Mouse (Mus musculus): Measurements from ENCODE around the gene Oxct2a. TPM values are rescaled to one million over a fixed set of nuclear protein-coding genes. Genes with fewer than 3 reads are reported as not detected.
A peak's percentile ranks its signal among the peaks of the same experiment; 100 is the strongest.
"Not testable (repeated sequence)": the region's sequence is repeated elsewhere in the genome, so short reads cannot be mapped to it uniquely, and the experiment has no call there.

Oxct2a gene
- polyA plus RNA-seq, 1 experiment from 2014 or later = not detected

DNA sequence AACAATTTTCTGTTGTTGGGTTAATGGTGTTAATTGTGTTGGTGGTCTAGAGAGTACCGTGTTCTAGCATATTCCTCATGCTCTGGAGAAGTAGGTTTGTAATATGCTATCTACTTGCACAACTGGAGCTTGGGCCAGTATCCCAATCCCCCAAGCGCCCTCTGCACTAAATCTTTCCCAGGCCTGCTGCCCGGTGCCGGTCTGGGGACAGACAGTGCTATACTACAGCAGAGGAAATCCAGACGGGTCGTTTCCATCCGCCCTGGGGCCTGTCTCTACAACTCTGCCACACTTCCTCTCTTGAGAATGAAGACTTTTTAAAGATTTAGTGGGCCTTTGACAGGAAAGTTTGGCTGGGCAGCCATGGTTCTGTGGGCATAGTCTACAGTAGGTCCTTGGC lies 30.4 kb downstream of the Oxct2a start:
- Histone ChIP-seq H3K9me3 (no peaks in the 10 kb centered on the region), H3K9ac (no peak overlapping the region), H3K36me3 (peaks cover 80% of the 10 kb centered on the region), H3K4me1 (no peaks in the 10 kb centered on the region), H3K4me3 (replicated peaks) (no peak overlapping the region), H3K27ac (no peak overlapping the region), H3K4me2 (no peak overlapping the region), H3K27me3 (replicated peaks) (no peaks in the 10 kb centered on the region)
- ATAC-seq (ENCODE audit: insufficient read depth, low FRiP score, low read depth) = no peak
- WGBS = 81% methylated on average over 7 of the region's 7 CpGs

DNA sequence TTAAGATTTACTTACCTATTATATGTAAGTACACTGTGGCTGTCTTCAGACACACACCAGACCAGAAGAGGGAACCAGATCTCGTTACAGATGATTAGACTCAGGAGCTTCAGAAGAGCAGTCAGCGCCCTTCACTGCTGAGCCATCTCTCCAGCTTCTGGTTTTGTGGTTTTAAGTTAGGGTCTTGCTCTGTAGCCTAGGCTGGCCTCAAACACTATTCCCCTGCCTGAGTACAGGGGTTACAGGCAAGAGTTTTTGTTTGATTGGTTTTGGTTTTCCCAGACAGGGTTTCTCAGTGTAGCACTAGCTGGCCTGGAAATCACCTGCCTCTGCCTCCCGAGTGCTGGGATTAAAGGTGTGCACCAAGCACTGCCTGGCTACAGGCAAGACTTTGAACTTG lies 31.0 kb downstream of the Oxct2a start:
- H3K27ac ChIP-seq = no peak overlapping the region
- H3K4me3 ChIP-seq (replicated peaks) = no peak overlapping the region
- WGBS = 86% methylated on average over 3 of the region's 3 CpGs
- ATAC-seq (ENCODE audit: insufficient read depth, low FRiP score, low read depth) = no peak
- peaks cover 82% of the 10 kb centered on the region for H3K36me3 ChIP-seq
- no peak overlapping the region for H3K9ac ChIP-seq
- H3K4me2 ChIP-seq = no peak overlapping the region
- no peaks in the 10 kb centered on the region for H3K4me1 ChIP-seq
- no peaks in the 10 kb centered on the region for H3K9me3 ChIP-seq
- no peaks in the 10 kb centered on the region for H3K27me3 ChIP-seq (replicated peaks)

DNA sequence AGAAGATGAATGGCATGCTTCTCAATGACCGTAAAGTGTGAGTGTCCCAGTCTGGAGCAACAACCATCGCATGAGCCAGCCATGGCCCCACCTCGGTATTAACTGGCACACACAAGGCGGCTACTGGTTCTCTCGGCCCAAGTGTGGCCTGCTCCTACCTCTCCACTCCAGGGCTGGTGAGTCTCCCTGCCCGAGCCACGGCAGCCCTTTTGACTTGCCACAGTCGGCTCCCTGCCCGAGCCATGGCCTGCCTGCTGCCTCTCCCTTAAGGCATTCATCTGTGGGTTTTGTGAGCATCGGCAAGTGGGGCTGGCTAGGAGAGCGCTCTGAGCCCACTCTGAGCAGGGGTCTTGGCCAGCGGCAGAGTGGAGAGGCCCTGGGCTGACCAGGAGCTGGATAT lies 34.4 kb downstream of the Oxct2a start:
- peaks cover 62% of the 10 kb centered on the region for H3K36me3 ChIP-seq
- no peak overlapping the region for H3K27ac ChIP-seq
- no peak overlapping the region for H3K4me2 ChIP-seq
- H3K27me3 ChIP-seq (replicated peaks) = no peaks in the 10 kb centered on the region
- H3K4me3 ChIP-seq (replicated peaks) = no peak overlapping the region
- H3K9ac ChIP-seq = no peak overlapping the region
- 88% methylated on average over 12 of the region's 12 CpGs for WGBS
- ATAC-seq (ENCODE audit: insufficient read depth, low FRiP score, low read depth) = no peak
- no peaks in the 10 kb centered on the region for H3K9me3 ChIP-seq
- H3K4me1 ChIP-seq = peaks cover 20% of the 10 kb centered on the region

DNA sequence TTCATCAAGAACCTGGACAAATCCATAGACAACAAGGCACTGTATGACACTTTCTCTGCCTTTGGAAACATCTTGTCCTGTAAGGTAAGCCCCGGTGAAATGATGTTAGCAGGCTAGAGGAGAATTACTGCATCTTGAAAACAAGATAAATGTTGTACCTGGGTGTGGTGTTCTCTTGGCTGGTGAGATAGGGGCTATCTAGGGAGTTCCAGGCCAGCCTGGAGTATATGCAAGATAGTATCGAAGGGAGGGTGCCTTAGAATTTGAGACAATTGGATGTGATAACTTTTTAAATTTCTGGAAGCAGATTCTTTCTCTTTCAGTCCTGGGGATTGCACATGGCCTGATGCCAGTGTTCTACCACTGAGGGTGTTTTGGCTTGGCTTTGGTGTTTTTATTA lies 36.6 kb downstream of the Oxct2a start:
- Histone ChIP-seq H3K4me1 (peaks cover 24% of the 10 kb centered on the region), H3K27me3 (replicated peaks) (no peaks in the 10 kb centered on the region), H3K4me2 (no peak overlapping the region), H3K27ac (no peak overlapping the region), H3K36me3 (peaks cover 44% of the 10 kb centered on the region), H3K9me3 (no peaks in the 10 kb centered on the region), H3K9ac (no peak overlapping the region), H3K4me3 (replicated peaks) (no peak overlapping the region)
- peak; percentile 48; the same call in 1 of the 2 replicates for ATAC-seq (ENCODE audit: insufficient read depth, low FRiP score, low read depth)
- whole genome bisulfite sequencing = 85% methylated on average over 2 of the region's 2 CpGs

DNA sequence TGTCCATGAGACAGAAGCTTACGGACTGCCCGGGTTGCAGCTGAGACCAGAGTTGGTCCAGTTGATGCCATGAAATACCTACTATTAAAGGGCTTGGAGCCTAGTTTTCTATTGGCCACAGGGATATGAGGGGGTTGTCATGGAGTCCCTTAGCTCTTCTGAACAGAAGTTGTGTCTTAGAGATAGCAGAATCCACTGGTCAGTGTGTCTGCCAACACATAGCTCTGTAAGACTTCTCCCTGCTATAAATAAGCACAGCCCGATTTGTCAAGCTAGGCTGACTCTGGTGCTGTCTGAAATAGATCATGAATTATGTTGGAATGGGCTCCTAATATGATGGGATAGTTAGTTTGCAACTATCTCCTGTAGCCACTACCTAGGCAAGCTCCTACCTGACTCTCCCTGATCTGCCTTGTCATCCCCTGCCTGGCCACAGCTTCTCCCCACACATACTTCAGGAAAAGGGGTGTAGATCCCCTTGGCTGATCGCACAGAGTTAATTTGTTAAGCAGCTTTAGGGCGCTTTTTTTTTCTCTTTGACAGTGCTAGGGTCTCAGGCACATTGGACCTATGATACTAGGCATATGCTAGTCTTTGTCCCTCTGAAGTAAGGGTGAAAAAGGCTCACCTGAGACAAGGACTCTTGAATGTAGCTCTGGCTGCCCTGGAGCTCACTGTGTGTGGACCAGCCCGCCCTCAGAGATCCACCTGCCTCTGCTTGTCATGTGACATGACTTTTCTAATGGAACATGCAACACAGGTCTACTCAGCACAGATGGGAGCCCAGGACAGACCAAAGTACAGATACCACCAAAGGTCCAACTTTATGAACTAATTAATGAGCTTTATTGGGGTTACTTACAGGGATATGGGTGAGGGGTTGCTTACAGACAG lies 38.5 kb downstream of the Oxct2a start:
- Histone ChIP-seq H3K4me2 (peak overlapping the region; percentile 83), H3K27me3 (replicated peaks) (no peaks in the 10 kb centered on the region), H3K27ac (no peak overlapping the region), H3K9me3 (no peaks in the 10 kb centered on the region), H3K9ac (0 out of 2 replicates have a peak overlapping the region, but pooled peaks have one; percentile 39), H3K4me1 (peaks cover 24% of the 10 kb centered on the region), H3K4me3 (replicated peaks) (peak overlapping the region; percentile 54), H3K36me3 (peaks cover 31% of the 10 kb centered on the region)
- 67% methylated on average over 6 of the region's 6 CpGs for WGBS
- ATAC-seq (ENCODE audit: insufficient read depth, low FRiP score, low read depth) = no peak

DNA sequence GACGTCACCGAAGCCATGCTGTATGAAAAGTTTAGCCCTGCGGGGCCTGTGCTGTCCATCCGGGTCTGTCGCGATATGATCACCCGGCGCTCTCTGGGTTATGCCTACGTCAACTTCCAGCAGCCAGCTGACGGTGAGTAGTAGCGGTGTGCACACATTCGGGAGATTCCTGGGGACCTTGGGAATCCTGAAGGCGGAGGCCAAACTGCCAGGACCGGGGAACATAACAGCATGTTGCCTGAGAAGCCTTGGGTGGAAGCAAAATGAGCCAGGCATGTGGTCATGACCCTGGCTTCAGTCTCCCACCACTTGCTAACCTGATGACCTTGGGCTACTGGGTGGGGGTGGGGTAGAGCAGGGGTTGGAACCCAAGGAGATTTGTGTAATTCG lies 39.8 kb downstream of the Oxct2a start:
- H3K27ac ChIP-seq; ATAC-seq (ENCODE audit: insufficient read depth, low FRiP score, low read depth); H3K27me3 ChIP-seq (replicated peaks); H3K9me3 ChIP-seq: not testable (repeated sequence)
- H3K4me1 ChIP-seq = peaks cover 24% of the 10 kb centered on the region
- under 1% methylated on average over 13 of the region's 15 CpGs for WGBS
- H3K4me2 ChIP-seq = peak overlapping the region; percentile 83
- peaks cover 18% of the 10 kb centered on the region for H3K36me3 ChIP-seq
- H3K4me3 ChIP-seq (replicated peaks) = peak overlapping the region; percentile 54
- H3K9ac ChIP-seq = 0 out of 2 replicates have a peak overlapping the region, but pooled peaks have one; percentile 39

DNA sequence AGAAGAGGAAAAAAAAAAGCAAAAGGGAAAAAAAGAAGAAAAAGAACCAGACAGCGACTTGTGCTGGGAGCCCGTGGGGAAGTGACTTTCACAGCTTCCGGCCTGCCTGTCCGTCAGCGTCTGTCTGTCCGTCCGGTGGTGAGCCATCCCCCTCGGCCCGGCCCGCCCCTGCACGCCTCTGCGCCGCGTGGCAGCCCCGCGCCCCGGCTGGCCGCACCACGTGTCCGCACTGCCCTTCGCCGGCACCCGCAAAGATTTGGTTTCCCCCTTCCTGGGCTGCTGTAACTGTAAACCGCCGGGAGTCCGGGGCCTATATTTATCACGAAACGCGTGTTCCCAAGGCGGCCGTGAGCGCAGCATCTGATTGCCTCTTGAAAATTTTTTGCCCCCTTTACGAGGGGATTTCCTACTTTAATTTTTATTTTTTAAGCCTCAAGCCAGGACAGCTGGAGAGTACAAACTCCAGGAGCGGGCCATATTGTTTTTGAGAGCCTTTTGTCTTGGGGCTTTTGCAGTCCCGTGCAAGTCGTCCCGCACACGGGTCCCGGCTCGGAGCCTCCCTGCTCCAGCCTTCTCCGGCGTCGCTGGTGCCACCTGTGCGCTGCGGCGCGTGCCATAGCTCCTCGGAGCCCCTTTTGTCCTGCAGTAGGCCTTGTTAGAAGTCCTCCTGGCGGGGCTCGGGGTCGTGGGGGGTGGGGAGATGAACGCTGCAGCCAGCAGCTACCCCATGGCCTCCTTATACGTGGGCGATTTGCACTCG lies 40.3 kb downstream of the Oxct2a start:
- H3K27ac ChIP-seq = peak overlapping the region; percentile 74
- peaks cover 24% of the 10 kb centered on the region for H3K4me1 ChIP-seq
- H3K9ac ChIP-seq = peak overlapping the region; percentile 25; the same call in 1 of the 2 replicates
- WGBS = under 1% methylated on average over 52 of the region's 55 CpGs
- peak; percentile 37; the same call in 1 of the 2 replicates for ATAC-seq (ENCODE audit: insufficient read depth, low FRiP score, low read depth)
- H3K27me3 ChIP-seq (replicated peaks); H3K9me3 ChIP-seq: not testable (repeated sequence)
- peak overlapping the region; percentile 83 for H3K4me2 ChIP-seq
- peaks cover 12% of the 10 kb centered on the region for H3K36me3 ChIP-seq
- H3K4me3 ChIP-seq (replicated peaks) = peak overlapping the region; percentile 54

DNA sequence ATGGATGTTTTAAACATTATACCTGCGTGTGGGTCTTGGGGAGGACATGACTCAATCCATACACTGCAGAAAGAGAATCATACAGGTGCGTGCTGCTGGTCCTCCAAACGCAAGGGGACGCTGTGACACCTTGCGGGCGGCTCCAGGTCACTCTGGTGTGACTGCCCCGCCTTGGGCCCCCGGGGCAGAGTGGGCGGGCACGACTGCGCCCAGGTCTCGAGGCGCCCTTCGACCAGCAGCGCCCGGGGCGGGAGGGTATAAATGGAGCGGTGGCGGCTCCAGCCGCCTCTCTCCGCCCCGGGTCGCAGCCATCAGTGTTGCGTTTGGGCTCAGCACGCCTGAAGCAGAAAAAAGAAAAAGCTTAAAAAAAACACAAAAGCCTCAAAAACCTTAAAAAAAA lies 40.9 kb downstream of the Oxct2a start:
- under 1% methylated on average over 25 of the region's 25 CpGs for WGBS
- Histone ChIP-seq H3K4me3 (replicated peaks) (peak overlapping the region; percentile 54), H3K27ac (peak overlapping the region; percentile 74), H3K27me3 (replicated peaks) (no peaks in the 10 kb centered on the region), H3K4me2 (peak overlapping the region; percentile 83), H3K36me3 (peaks cover 8% of the 10 kb centered on the region), H3K4me1 (peaks cover 24% of the 10 kb centered on the region), H3K9ac (0 out of 2 replicates have a peak overlapping the region, but pooled peaks have one; percentile 19), H3K9me3 (no peaks in the 10 kb centered on the region)
- ATAC-seq (ENCODE audit: insufficient read depth, low FRiP score, low read depth) = peak; percentile 97

DNA sequence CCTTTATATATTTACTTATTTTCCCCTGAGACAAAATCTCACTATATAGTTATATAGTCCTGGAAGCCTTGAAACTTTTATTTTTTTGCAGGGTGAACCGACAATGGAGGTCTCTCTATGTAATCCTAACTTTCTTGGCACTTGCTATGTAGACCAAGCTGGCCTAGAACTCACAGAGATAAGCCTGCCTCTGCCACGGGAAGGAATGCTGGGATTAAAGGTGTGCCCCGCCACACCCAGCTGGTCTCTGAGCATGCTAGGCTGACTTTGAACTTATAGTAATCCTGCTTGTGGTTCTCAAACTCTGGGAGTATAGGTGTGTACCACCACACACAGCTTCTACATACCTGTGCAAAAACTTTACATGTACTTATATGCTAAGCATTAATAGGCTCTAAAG lies 43.3 kb downstream of the Oxct2a start:
- no peak overlapping the region for H3K27ac ChIP-seq
- H3K36me3 ChIP-seq = no peaks in the 10 kb centered on the region
- ATAC-seq (ENCODE audit: insufficient read depth, low FRiP score, low read depth) = no peak
- no peak overlapping the region for H3K9ac ChIP-seq
- H3K4me3 ChIP-seq (replicated peaks) = no peak overlapping the region
- no peaks in the 10 kb centered on the region for H3K27me3 ChIP-seq (replicated peaks)
- H3K9me3 ChIP-seq = no peaks in the 10 kb centered on the region
- WGBS = 68% methylated on average over 3 of the region's 3 CpGs
- peaks cover 15% of the 10 kb centered on the region for H3K4me1 ChIP-seq
- H3K4me2 ChIP-seq = no peak overlapping the region

Other genes starting within 250 kb of the Oxct2a start
- 0.54 and 0.81 TPM in 2 replicates for gene Bmp8b, start 218.5 kb downstream of the Oxct2a start, polyA plus RNA-seq (2015; fragmentation: Nextera tagmentation; extraction: Ambion mirVana)
- 0.18 and 0.30 TPM in 2 replicates for gene Oxct2b, start 207.4 kb downstream of the Oxct2a start, polyA plus RNA-seq (2015; fragmentation: Nextera tagmentation; extraction: Ambion mirVana)
- 89.9 and 95.1 TPM in 2 replicates for gene Ppie, start 183.7 kb downstream of the Oxct2a start, polyA plus RNA-seq (2015; fragmentation: Nextera tagmentation; extraction: Ambion mirVana)
- gene Hpcal4, start 140.4 kb downstream of the Oxct2a start, polyA plus RNA-seq (2015; fragmentation: Nextera tagmentation; extraction: Ambion mirVana) = 3.5 and 3.6 TPM in 2 replicates
- gene Nt5c1a, start 122.1 kb downstream of the Oxct2a start, polyA plus RNA-seq (2015; fragmentation: Nextera tagmentation; extraction: Ambion mirVana) = not detected in 2 replicates
- gene Heyl, start 90.1 kb downstream of the Oxct2a start, polyA plus RNA-seq (2015; fragmentation: Nextera tagmentation; extraction: Ambion mirVana) = 14.1 and 18.9 TPM in 2 replicates
- gene Pabpc4, start 61.3 kb downstream of the Oxct2a start, polyA plus RNA-seq (2015; fragmentation: Nextera tagmentation; extraction: Ambion mirVana) = 49.0 and 50.2 TPM in 2 replicates
- 0.37 and 0.40 TPM in 2 replicates for gene Bmp8a, start 19.6 kb upstream of the Oxct2a start, polyA plus RNA-seq (2015; fragmentation: Nextera tagmentation; extraction: Ambion mirVana)